ENCODE assay signal across 7 mouse cellular contexts in the genomic region with DNA sequence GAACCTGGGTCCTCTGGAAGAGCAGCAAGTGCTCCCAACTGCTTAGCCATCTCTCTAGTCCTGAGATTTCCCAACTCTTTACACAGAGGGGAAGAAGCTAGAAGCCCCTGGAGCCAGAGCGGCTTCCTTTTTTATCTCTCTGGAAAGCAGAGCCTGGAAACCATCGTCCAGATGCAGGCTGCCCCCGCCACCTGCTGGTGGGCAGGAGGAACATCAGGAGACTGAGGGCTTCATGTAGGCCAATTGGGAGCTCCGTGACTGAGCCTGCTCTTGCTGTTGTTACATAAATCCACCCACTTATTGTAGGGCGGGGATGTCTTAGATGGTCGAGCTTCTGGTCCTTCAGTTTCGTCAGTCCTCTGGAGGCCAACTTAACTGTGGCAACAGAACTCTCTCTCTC. TPM values are rescaled to one million over a fixed set of nuclear protein-coding genes. Genes with fewer than 3 reads are reported as not detected.
DNase-seq lines count a peak whose midpoint lies in the region; ATAC-seq and TF ChIP-seq lines count a peak whose summit lies in the region.

No protein-coding gene starts in this region.

- intact Hi-C loops in gastrocnemius, postnatal 14 days (cut with DNase I; ENCODE audit: low total_unique reads), result loop anchor here (2.0 to 5.0 kb wide), 2 partner anchors 35 to 79 kb away; no protein-coding TSS in a partner anchor
- intact Hi-C loops in left cerebral cortex, postnatal 4 days (cut with DNase I), result no loop called here

- peak; percentile 95 for DNase-seq in ZHBTc4 (ENCODE audit: low read depth, low spot score)
- peak; percentile 74 to 81 for DNase-seq in cerebellum, postnatal 36 days
- peak; percentile 87 for DNase-seq in gastrocnemius, postnatal 14 days
- DNase-seq in left cerebral cortex, postnatal 4 days, result peak; percentile 82

- no peak overlapping the region for H3K27ac ChIP-seq in intestine, embryonic 15.5 days
- H3K27ac ChIP-seq in midbrain, embryonic 12.5 days (replicated peaks), result no peak overlapping the region
- H3K27ac ChIP-seq in small intestine, adult 2 months (ENCODE audit: insufficient read depth, low read depth, low read length), result no peak overlapping the region

- no peak for TF ChIP-seq POLR2A in small intestine, adult 2 months (IDR thresholded peaks at IDR 0.05; ENCODE audit: low read depth, low read length)

- H3K4me3 ChIP-seq in intestine, embryonic 15.5 days (replicated peaks), result no peak overlapping the region
- H3K4me3 ChIP-seq in midbrain, embryonic 12.5 days, result no peak overlapping the region
- H3K4me3 ChIP-seq in small intestine, adult 2 months (ENCODE audit: low read depth, low read length), result no peak overlapping the region

- no peaks in the 10 kb centered on the region; the same call in 1 of the 2 replicates for H3K4me1 ChIP-seq in intestine, embryonic 15.5 days (replicated peaks)
- H3K4me1 ChIP-seq in midbrain, embryonic 12.5 days, result peaks cover under 1% of the 10 kb centered on the region; the same call in 1 of the 2 replicates
- no peaks in the 10 kb centered on the region for H3K4me1 ChIP-seq in small intestine, adult 2 months (ENCODE audit: control insufficient read depth, insufficient read depth, insufficient read length, low read length)

- TF ChIP-seq CTCF in small intestine, adult 2 months (IDR thresholded peaks at IDR 0.05; ENCODE audit: extremely low read depth, insufficient read length, insufficient replicate concordance, low read depth, low read length), result peak; percentile 97

- H3K4me2 ChIP-seq in intestine, embryonic 15.5 days (replicated peaks), result no peak overlapping the region
- H3K4me2 ChIP-seq in midbrain, embryonic 12.5 days (replicated peaks), result no peak overlapping the region

- no peaks in the 10 kb centered on the region for H3K27me3 ChIP-seq in intestine, embryonic 15.5 days (replicated peaks)
- H3K27me3 ChIP-seq in midbrain, embryonic 12.5 days, result peaks cover 4% of the 10 kb centered on the region
- no peaks in the 10 kb centered on the region for H3K27me3 ChIP-seq in small intestine, adult 2 months (ENCODE audit: control insufficient read depth, insufficient read depth, low read length)

- H3K9me3 ChIP-seq in intestine, embryonic 15.5 days, result no peaks in the 10 kb centered on the region
- H3K9me3 ChIP-seq in midbrain, embryonic 12.5 days, result no peaks in the 10 kb centered on the region

- no peak overlapping the region for H3K9ac ChIP-seq in intestine, embryonic 15.5 days
- no peak overlapping the region for H3K9ac ChIP-seq in midbrain, embryonic 12.5 days (replicated peaks)

- no peaks in the 10 kb centered on the region for H3K36me3 ChIP-seq in intestine, embryonic 15.5 days
- no peaks in the 10 kb centered on the region for H3K36me3 ChIP-seq in midbrain, embryonic 12.5 days
- H3K36me3 ChIP-seq in small intestine, adult 2 months (ENCODE audit: control insufficient read depth, insufficient read depth, low read length), result no peaks in the 10 kb centered on the region

- peak; percentile 80 for ATAC-seq in intestine, embryonic 15.5 days
- peak; percentile 63 for ATAC-seq in midbrain, embryonic 12.5 days (ENCODE audit: low FRiP score, low read depth)

- under 1% methylated on average over 7 of the region's 7 CpGs for WGBS in intestine, embryonic 15.5 days
- 2% methylated on average over 7 of the region's 7 CpGs for WGBS in midbrain, embryonic 12.5 days
- 1% methylated on average over 7 of the region's 7 CpGs for WGBS in small intestine, adult 2 months

RNA-seq across cellular contexts. Expression of a gene that starts 10.5 kb away (rescaled TPM):
- 10 to 100 TPM in 1 of 2 experiments, 1 to 10 TPM in 1; 7.2 to 10.6 TPM for total RNA-seq in gastrocnemius, postnatal 14 days (2021)
- polyA plus RNA-seq in intestine, embryonic 15.5 days (2015; fragmentation: Nextera tagmentation; extraction: Ambion mirVana), result 21.2 and 22.1 TPM in 2 replicates
- total RNA-seq in left cerebral cortex, postnatal 4 days (2021), result 100 to 1,000 TPM; 557 to 578 TPM
- polyA plus RNA-seq in midbrain, embryonic 12.5 days (2016; fragmentation: Nextera tagmentation; extraction: Ambion mirVana), result 80.3 and 83.2 TPM in 2 replicates
- polyA plus RNA-seq in small intestine, adult 2 months (2012; rRNA removed), result 3.6 and 7.0 TPM in 2 replicates

RNA-seq across cellular contexts. Expression of a gene that starts 18.3 kb away (rescaled TPM):
- total RNA-seq in gastrocnemius, postnatal 14 days (2021), result 10 to 100 TPM; 12.1 to 15.8 TPM
- 40.4 and 42.2 TPM in 2 replicates for polyA plus RNA-seq in intestine, embryonic 15.5 days (2015; fragmentation: Nextera tagmentation; extraction: Ambion mirVana)
- total RNA-seq in left cerebral cortex, postnatal 4 days (2021), result 10 to 100 TPM; 55.1 to 63.3 TPM
- 27.0 and 29.1 TPM in 2 replicates for polyA plus RNA-seq in midbrain, embryonic 12.5 days (2016; fragmentation: Nextera tagmentation; extraction: Ambion mirVana)
- polyA plus RNA-seq in small intestine, adult 2 months (2012; rRNA removed), result 19.4 and 27.2 TPM in 2 replicates
